Mouse (Mus musculus) heart, adult 18-20 months (tissue): ENCODE measurements around the gene Cpz. TPM values are rescaled to one million over a fixed set of nuclear protein-coding genes. Genes with fewer than 3 reads are reported as not detected.
A peak's percentile ranks its signal among the peaks of the same experiment; 100 is the strongest.

Experiments used
- DNase-seq, 2 experiments: peaks; one replicate each; pipeline ENCODE4 v3.0.0; 2021 to 2022; ENCODE audit warnings: mixed read lengths in 1 of 2
- long read RNA-seq, 2 experiments: library from polyadenylated mRNA; stranded (forward); transcript quantifications; one replicate each; pipeline ENCODE4 v2.0.0; 2021
- total RNA-seq, 2 experiments: library from RNA; stranded (reverse); gene quantifications; 2 replicates each; pipeline ENCODE4 v1.2.3; 2021

Gene Cpz
- total RNA-seq = under 1 TPM; 0.22 to 0.41 TPM
- long read RNA-seq, experiment 1 = 0 reads
- long read RNA-seq, experiment 2 = 0 reads

- DNase-seq = peak in 1 of 2 experiments; percentile 19
These were observed at the start of gene Cpz for GRCm38 (mm10) chr5:35525469-35526123. TSS of gene Cpz (minus strand) at chr5:35525698.

- DNase-seq = peak; percentile 96
These were observed 49.4 kb upstream of the Cpz start, which contains the start of gene Trmt44 for GRCm38 (mm10) chr5:35574653-35575599. TSS of gene Trmt44 (minus strand) at chr5:35575070.

- DNase-seq = no peak
These were observed 46.0 kb upstream of the Cpz start for GRCm38 (mm10) chr5:35571546-35571945.

- no peak for DNase-seq
These were observed 41.1 kb upstream of the Cpz start for GRCm38 (mm10) chr5:35566632-35567031.

- DNase-seq = no peak
These were observed 39.7 kb upstream of the Cpz start for GRCm38 (mm10) chr5:35565217-35565616.

- DNase-seq = peak; percentile 54 to 88
These were observed 38.0 kb upstream of the Cpz start for GRCm38 (mm10) chr5:35563449-35563848.

GRCm38 (mm10) chr5:35562616-35563015 is 37.1 kb upstream of the Cpz start:
- no peak for DNase-seq

- peak; percentile 64 to 65 for DNase-seq
These were observed 33.9 kb upstream of the Cpz start for GRCm38 (mm10) chr5:35559447-35559846.

GRCm38 (mm10) chr5:35557946-35558621 is 32.6 kb upstream of the Cpz start:
- peak; percentile 36 to 46 for DNase-seq

GRCm38 (mm10) chr5:35556393-35556792 is 30.9 kb upstream of the Cpz start:
- no peak for DNase-seq

- DNase-seq = no peak
These were observed 27.5 kb upstream of the Cpz start for GRCm38 (mm10) chr5:35552838-35553539.

- DNase-seq = peak; percentile 38 to 47
These were observed 26.6 kb upstream of the Cpz start for GRCm38 (mm10) chr5:35551855-35552837.

GRCm38 (mm10) chr5:35546127-35546526 is 20.6 kb upstream of the Cpz start:
- no peak for DNase-seq

- DNase-seq = no peak
These were observed 15.7 kb upstream of the Cpz start for GRCm38 (mm10) chr5:35541059-35541790.

- DNase-seq = no peak
These were observed 15.1 kb upstream of the Cpz start for GRCm38 (mm10) chr5:35540555-35540954.

GRCm38 (mm10) chr5:35539576-35539975 is 14.1 kb upstream of the Cpz start:
- DNase-seq = no peak

- peak in 1 of 2 experiments; percentile 59 for DNase-seq
These were observed 12.5 kb upstream of the Cpz start for GRCm38 (mm10) chr5:35538022-35538421.

- no peak for DNase-seq
These were observed 12.0 kb upstream of the Cpz start for GRCm38 (mm10) chr5:35537474-35537873.

GRCm38 (mm10) chr5:35536271-35536670 is 10.8 kb upstream of the Cpz start:
- no peak for DNase-seq

- peak in 1 of 2 experiments; percentile 40 for DNase-seq
These were observed 6.1 kb upstream of the Cpz start for GRCm38 (mm10) chr5:35531586-35531985.
